In the genomic region with DNA sequence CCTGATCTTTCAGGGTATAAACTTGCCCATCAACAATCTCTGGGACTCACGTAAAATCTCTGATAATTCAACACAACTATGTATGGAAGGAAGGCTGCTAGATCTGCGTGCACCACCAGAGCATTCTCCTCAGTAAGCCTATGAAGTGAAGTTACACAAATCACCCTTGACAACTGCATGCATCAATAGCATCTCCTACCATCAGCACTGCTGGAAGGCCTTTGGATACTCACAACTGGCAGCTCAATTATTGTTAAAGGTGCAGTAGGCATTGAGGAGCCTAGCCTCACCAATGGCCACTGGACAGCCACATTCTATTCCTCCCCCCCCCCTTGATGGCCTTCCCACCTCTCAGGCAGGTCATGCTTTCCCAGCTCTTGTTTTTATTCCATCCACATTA, we compare ENCODE assay signal across 19 mouse cellular contexts.
DNase-seq lines count a peak whose midpoint lies in the region; ATAC-seq lines count a peak whose summit lies in the region.
"Had no signal": no experiment of that assay in that cellular context is flagged by ENCODE, and none has a peak within 500 bp of the region (broad histone marks: within the 10 kb centered on the region; RNA-seq: fewer than 3 reads in every experiment).

No protein-coding gene starts in this region.

- H3K9me3 ChIP-seq in heart, embryonic 10.5 days, result no peaks in the 10 kb centered on the region
- no peaks in the 10 kb centered on the region for H3K9me3 ChIP-seq in heart, embryonic 12.5 days (replicated peaks)

- intact Hi-C loops in heart, postnatal 10 days (cut with DNase I), result no loop called here

- no peak overlapping the region for H3K27ac ChIP-seq in heart, embryonic 10.5 days
- H3K27ac ChIP-seq in heart, embryonic 12.5 days (ENCODE audit: poor library complexity, severe bottlenecking), result no peak overlapping the region

- no peaks in the 10 kb centered on the region for H3K36me3 ChIP-seq in heart, embryonic 10.5 days
- no peaks in the 10 kb centered on the region for H3K36me3 ChIP-seq in heart, embryonic 12.5 days
- H3K36me3 ChIP-seq: G1E had no signal

- H3K9ac ChIP-seq in heart, embryonic 12.5 days, result no peak overlapping the region

- no peak for ATAC-seq in heart, embryonic 12.5 days (ENCODE audit: insufficient number of reproducible peaks, low FRiP score)
- ATAC-seq: activated CD4-positive, CD25-positive, alpha-beta regulatory T cell, adult 4 months; CD4-positive, CD25-positive, alpha-beta regulatory T cell, adult 4 months; Patski had no signal

- peaks cover 13% of the 10 kb centered on the region for H3K4me1 ChIP-seq in heart, embryonic 10.5 days
- peaks cover 21% of the 10 kb centered on the region for H3K4me1 ChIP-seq in heart, embryonic 12.5 days (replicated peaks)

- 83% methylated on average over 2 of the region's 2 CpGs for WGBS in heart, embryonic 10.5 days
- 78% methylated on average over 2 of the region's 2 CpGs for WGBS in heart, embryonic 12.5 days

- H3K4me3 ChIP-seq in heart, embryonic 10.5 days, result no peak overlapping the region
- no peak overlapping the region for H3K4me3 ChIP-seq in heart, embryonic 12.5 days

- H3K4me2 ChIP-seq in heart, embryonic 12.5 days, result no peak overlapping the region

- peak; percentile 61 for DNase-seq in heart, adult 11 months
- no peak for DNase-seq in heart, postnatal 10 days
- peak; percentile 64 for DNase-seq in heart, embryonic 10.5 days (ENCODE audit: low spot score)
- DNase-seq: adrenal gland, adult 2 months; adrenal gland, adult 8-10 months; adrenal gland, postnatal 10 days; adrenal gland, postnatal 14 days; adrenal gland, postnatal 25 days; adrenal gland, postnatal 36 days; B cell, adult 2 months; cerebellum, adult 11 months; cerebellum, adult 11-12 months; cerebellum, adult 18-20 months had no signal

- H3K27me3 ChIP-seq in heart, embryonic 10.5 days (ENCODE audit: insufficient read depth, poor library complexity, severe bottlenecking), result 0 out of 2 replicates have a peak, but pooled peaks cover 3% of the 10 kb centered on the region
- no peaks in the 10 kb centered on the region for H3K27me3 ChIP-seq in heart, embryonic 12.5 days (replicated peaks)
- H3K27me3 ChIP-seq: CH12.LX had no signal

Comparison
In these comparisons a context has a peak if more than half of its experiments do, and no peak if none do; other contexts are left out.
1. DNase-seq: peak in heart, adult 11 months (single experiment) and heart, embryonic 10.5 days (single experiment); none in heart, postnatal 10 days (0 of 2).